Mouse (Mus musculus) embryonic fibroblast, embryonic 13.5 days (primary cell): ENCODE data around the gene Clip4.

Source experiments
- CTCF ChIP-seq: IDR thresholded peaks from 2 replicates; pipeline ENCODE4 v1.5.1; 2011; ENCODE audit warnings: mild to moderate bottlenecking, control low read depth, low read length, moderate library complexity, borderline replicate concordance; ENCODE audit not compliant: insufficient read depth
- POLR2A ChIP-seq: IDR thresholded peaks from 2 replicates; pipeline ENCODE4 v1.6.1; 2011; ENCODE audit warnings: low read depth, mild to moderate bottlenecking, control low read depth, low read length, moderate library complexity

DNA sequence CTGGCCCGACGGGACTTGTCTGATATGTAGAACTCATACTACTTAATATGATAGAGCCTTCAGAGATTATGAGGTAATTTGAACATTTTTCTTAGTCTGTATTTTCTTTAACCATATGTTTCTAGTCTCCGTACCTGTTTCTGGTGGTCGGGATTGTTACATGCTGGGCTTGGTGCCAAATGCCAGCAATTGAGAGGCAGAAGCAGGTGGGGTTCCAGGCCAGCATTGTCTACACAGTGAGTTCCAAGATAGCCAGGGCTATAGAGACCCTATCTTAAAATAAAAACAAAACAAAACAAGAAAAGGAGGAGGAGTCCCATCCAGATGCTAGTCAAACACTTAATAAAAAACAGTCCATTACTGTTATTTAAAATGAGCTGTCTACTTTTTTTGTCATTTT is 23.3 kb downstream of the Clip4 start:
- TF ChIP-seq POLR2A (no peak), CTCF (no peak)
